ENCODE assay signal across 25 mouse cellular contexts in the genomic region with DNA sequence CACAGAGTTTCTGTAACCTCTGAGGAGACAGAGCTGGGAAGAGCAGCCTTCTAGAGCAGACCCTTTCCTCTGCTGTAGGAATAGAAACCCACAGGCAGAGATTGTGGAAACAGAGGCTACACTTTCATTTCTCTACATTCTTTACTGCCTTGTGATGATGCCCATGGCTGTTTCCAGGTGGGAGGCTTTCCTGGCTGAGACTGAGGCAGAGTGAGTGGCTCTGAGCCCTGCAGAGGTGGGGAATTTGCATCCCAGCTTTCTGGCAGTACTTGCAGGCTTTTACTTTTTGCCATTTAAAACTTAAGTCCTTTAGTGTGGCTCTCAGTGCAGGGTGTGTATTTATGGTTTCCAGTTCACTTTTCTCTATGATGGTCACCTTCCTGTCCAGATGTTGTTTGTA. TPM values are rescaled to one million over a fixed set of nuclear protein-coding genes. Genes with fewer than 3 reads are reported as not detected.
A peak's percentile ranks its signal among the peaks of the same experiment; 100 is the strongest.
DNase-seq lines count a peak whose midpoint lies in the region; ATAC-seq and TF ChIP-seq lines count a peak whose summit lies in the region.
"Had no signal": no experiment of that assay in that cellular context is flagged by ENCODE, and none has a peak within 500 bp of the region (broad histone marks: within the 10 kb centered on the region; RNA-seq: fewer than 3 reads in every experiment).

No protein-coding gene starts in this region.

- no peak for TF ChIP-seq CTCF in embryonic fibroblast, embryonic 13.5 days (IDR thresholded peaks at IDR 0.05; ENCODE audit: borderline replicate concordance, insufficient read depth, low read length)

- H3K27ac ChIP-seq in embryonic facial prominence, embryonic 14.5 days (replicated peaks; ENCODE audit: low read depth, low read length): peak overlapping the region; percentile 18; the same call in 1 of the 2 replicates
- 0 out of 2 replicates have a peak overlapping the region, but pooled peaks have one; percentile 2 for H3K27ac ChIP-seq in embryonic fibroblast, embryonic 13.5 days (ENCODE audit: insufficient read depth, low read length)
- no peak overlapping the region for H3K27ac ChIP-seq in forebrain, embryonic 15.5 days (replicated peaks)
- H3K27ac ChIP-seq: embryonic facial prominence, embryonic 12.5 days; forebrain, embryonic 12.5 days; heart, adult 2 months; heart, embryonic 10.5 days; heart, embryonic 13.5 days; hindbrain, embryonic 12.5 days; hindbrain, embryonic 15.5 days; intestine, embryonic 15.5 days had no signal

- no peak for ATAC-seq in embryonic facial prominence, embryonic 14.5 days (ENCODE audit: low read depth)
- no peak for ATAC-seq in forebrain, embryonic 15.5 days (replicated peaks)
- ATAC-seq: CD4-positive, CD25-positive, alpha-beta regulatory T cell, adult 4 months; forebrain, embryonic 16.5 days; intestine, embryonic 15.5 days had no signal

- H3K9me3 ChIP-seq in embryonic facial prominence, embryonic 14.5 days (ENCODE audit: control insufficient read depth, low read length): no peaks in the 10 kb centered on the region
- no peaks in the 10 kb centered on the region for H3K9me3 ChIP-seq in forebrain, embryonic 15.5 days
- H3K9me3 ChIP-seq: embryonic facial prominence, embryonic 12.5 days; forebrain, embryonic 12.5 days; heart, embryonic 10.5 days; heart, embryonic 13.5 days; hindbrain, embryonic 12.5 days; hindbrain, embryonic 15.5 days; intestine, embryonic 15.5 days had no signal

- H3K4me2 ChIP-seq in embryonic facial prominence, embryonic 14.5 days (ENCODE audit: low read depth, low read length): no peak overlapping the region
- no peak overlapping the region for H3K4me2 ChIP-seq in forebrain, embryonic 15.5 days (replicated peaks)
- H3K4me2 ChIP-seq: embryonic facial prominence, embryonic 12.5 days; forebrain, embryonic 12.5 days; heart, embryonic 13.5 days; hindbrain, embryonic 12.5 days; hindbrain, embryonic 15.5 days; intestine, embryonic 15.5 days had no signal

- peaks cover 8% of the 10 kb centered on the region for H3K4me1 ChIP-seq in embryonic facial prominence, embryonic 14.5 days (ENCODE audit: control insufficient read depth, insufficient read depth, low read length)
- H3K4me1 ChIP-seq in embryonic fibroblast, embryonic 13.5 days (ENCODE audit: control insufficient read depth, insufficient read depth, low read length): peaks cover 12% of the 10 kb centered on the region
- H3K4me1 ChIP-seq in forebrain, embryonic 15.5 days: no peaks in the 10 kb centered on the region
- H3K4me1 ChIP-seq: forebrain, embryonic 12.5 days; hindbrain, embryonic 12.5 days; intestine, embryonic 15.5 days had no signal

- H3K36me3 ChIP-seq in embryonic facial prominence, embryonic 14.5 days (ENCODE audit: control insufficient read depth, insufficient read depth, low read length): no peaks in the 10 kb centered on the region
- H3K36me3 ChIP-seq in forebrain, embryonic 15.5 days: no peaks in the 10 kb centered on the region
- H3K36me3 ChIP-seq: embryonic facial prominence, embryonic 12.5 days; forebrain, embryonic 12.5 days; heart, embryonic 10.5 days; heart, embryonic 13.5 days; hindbrain, embryonic 12.5 days; hindbrain, embryonic 15.5 days; intestine, embryonic 15.5 days had no signal

- H3K27me3 ChIP-seq in embryonic facial prominence, embryonic 14.5 days (replicated peaks; ENCODE audit: control insufficient read depth, insufficient read depth, low read length): no peaks in the 10 kb centered on the region
- no peaks in the 10 kb centered on the region for H3K27me3 ChIP-seq in forebrain, embryonic 15.5 days
- H3K27me3 ChIP-seq: embryonic facial prominence, embryonic 12.5 days; forebrain, embryonic 12.5 days; heart, embryonic 13.5 days; hindbrain, embryonic 12.5 days; hindbrain, embryonic 15.5 days; intestine, embryonic 15.5 days had no signal

- peak; percentile 18 for DNase-seq in heart, adult 11 months
- no peak for DNase-seq in heart, postnatal 4 days
- no peak for DNase-seq in embryonic facial prominence, embryonic 14.5 days (ENCODE audit: low spot score)
- no peak for DNase-seq in cerebellum, postnatal 14 days
- DNase-seq: adrenal gland, adult 2 months; adrenal gland, postnatal 14 days; cerebellum, adult 11-12 months; cerebellum, adult 8-10 months; cerebellum, postnatal 10 days; gastrocnemius, postnatal 25 days; heart, adult 2 months; kidney, adult 11 months; kidney, adult 8-10 months had no signal

- no peak for TF ChIP-seq POLR2A in embryonic fibroblast, embryonic 13.5 days (IDR thresholded peaks at IDR 0.05; ENCODE audit: low read depth, low read length)

- H3K4me3 ChIP-seq in embryonic facial prominence, embryonic 14.5 days (ENCODE audit: low read depth, low read length): no peak overlapping the region
- H3K4me3 ChIP-seq in embryonic fibroblast, embryonic 13.5 days (ENCODE audit: insufficient read depth, low read length): no peak overlapping the region
- H3K4me3 ChIP-seq in forebrain, embryonic 15.5 days: no peak overlapping the region
- H3K4me3 ChIP-seq: embryonic facial prominence, embryonic 12.5 days; erythroblast, embryonic 14.5 days; forebrain, embryonic 12.5 days; heart, adult 2 months; heart, embryonic 10.5 days; heart, embryonic 13.5 days; hindbrain, embryonic 12.5 days; hindbrain, embryonic 15.5 days; intestine, embryonic 15.5 days had no signal

- no peak overlapping the region for H3K9ac ChIP-seq in embryonic facial prominence, embryonic 14.5 days (ENCODE audit: low read depth, low read length)
- H3K9ac ChIP-seq in forebrain, embryonic 15.5 days (replicated peaks): no peak overlapping the region
- H3K9ac ChIP-seq: embryonic facial prominence, embryonic 12.5 days; forebrain, embryonic 12.5 days; heart, embryonic 13.5 days; hindbrain, embryonic 12.5 days; hindbrain, embryonic 15.5 days; intestine, embryonic 15.5 days had no signal

RNA-seq across cellular contexts. Expression of gene Slc22a23, which starts 50.5 kb away (rescaled TPM):
- 10 to 100 TPM in 1 of 2 experiments, 1 to 10 TPM in 1; 8.2 to 10.6 TPM for total RNA-seq in heart, postnatal 4 days (2021)
- polyA plus RNA-seq in embryonic facial prominence, embryonic 14.5 days (2014; fragmentation: Nextera tagmentation; extraction: Ambion mirVana): 6.0 and 7.4 TPM in 2 replicates
- 2.1 and 5.7 TPM in 2 replicates for polyA plus RNA-seq in embryonic fibroblast, embryonic 13.5 days (2011; ENCODE audit: insufficient read length, low read depth, missing spikeins)
- polyA plus RNA-seq in forebrain, embryonic 15.5 days (2015; fragmentation: Nextera tagmentation; extraction: Ambion mirVana): 10.9 and 11.3 TPM in 2 replicates
